Mouse (Mus musculus) neutrophil, adult 65 days (primary cell): ENCODE measurements around the gene Gm10772. TPM values are rescaled to one million over a fixed set of nuclear protein-coding genes. Genes with fewer than 3 reads are reported as not detected.

Source experiments
- total RNA-seq: library from RNA; stranded (reverse); gene quantifications from 2 replicates; pipeline ENCODE4 v1.2.4, GENCODE M21; 2023

Gm10772 gene
- total RNA-seq: not detected in 2 replicates

DNA sequence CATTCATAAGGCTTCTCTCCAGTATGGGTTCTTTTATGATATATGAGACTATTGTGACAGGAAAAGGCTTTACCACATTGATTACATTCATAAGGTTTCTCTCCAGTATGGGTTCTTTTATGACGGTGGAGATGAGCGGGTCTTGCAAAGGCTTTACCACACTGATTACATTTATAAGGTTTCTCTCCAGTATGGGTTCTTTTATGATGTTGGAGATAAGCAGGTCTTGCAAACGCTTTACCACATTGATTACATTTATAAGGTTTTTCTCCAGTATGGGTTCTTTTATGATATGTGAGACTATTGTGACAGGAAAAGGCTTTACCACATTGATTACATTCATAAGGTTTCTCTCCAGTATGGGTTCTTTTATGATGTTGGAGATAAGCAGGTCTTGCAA is at the start of gene Gm10772:
TSS of gene Gm10772 (minus strand) at position 101 of the 400 bp plus-strand sequence.

Other genes starting within 250 kb of the Gm10772 start
- not detected in 2 replicates for gene Gm10324, start 108.0 kb downstream of the Gm10772 start, total RNA-seq
- gene 2410141K09Rik, start 213.5 kb upstream of the Gm10772 start, total RNA-seq: not detected in 2 replicates